Mouse (Mus musculus) liver, embryonic 12.5 days (tissue): ENCODE measurements around the gene Adgrf1. TPM values are rescaled to one million over a fixed set of nuclear protein-coding genes. Genes with fewer than 3 reads are reported as not detected.

Experiments
- ATAC-seq: fragments of 200-750 bp; cut with Nextera tagmentation; 2 replicates; pipeline ENCODE4 v1.8.0; 2017; ENCODE audit warnings: moderate number of reproducible peaks, mild to moderate bottlenecking, moderate library complexity
- H3K27ac ChIP-seq: fragments of 300-500 bp; sonication (generic); 2 replicates; pipeline ENCODE4 v1.5.1; 2016; ENCODE audit warnings: mild to moderate bottlenecking
- H3K27me3 ChIP-seq: fragments of 300-500 bp; sonication (generic); replicated peaks from 2 replicates; pipeline ENCODE4 v1.6.1; 2016; ENCODE audit warnings: mild to moderate bottlenecking, moderate library complexity
- H3K36me3 ChIP-seq: fragments of 300-500 bp; sonication (generic); 2 replicates; pipeline ENCODE4 v1.6.1; 2016; ENCODE audit warnings: mild to moderate bottlenecking, moderate library complexity
- H3K4me1 ChIP-seq: fragments of 300-500 bp; sonication (generic); 2 replicates; pipeline ENCODE4 v1.6.1; 2016
- H3K4me2 ChIP-seq: fragments of 300-500 bp; sonication (generic); 2 replicates; pipeline ENCODE4 v1.6.1; 2016; ENCODE audit warnings: mild to moderate bottlenecking, moderate library complexity
- H3K4me3 ChIP-seq: fragments of 300-500 bp; sonication (generic); 2 replicates; pipeline ENCODE4 v1.5.1; 2016; ENCODE audit warnings: mild to moderate bottlenecking, moderate library complexity
- H3K9ac ChIP-seq: fragments of 300-500 bp; sonication (generic); 2 replicates; pipeline ENCODE4 v1.6.1; 2016; ENCODE audit warnings: mild to moderate bottlenecking, moderate library complexity
- H3K9me3 ChIP-seq: fragments of 300-500 bp; sonication (generic); replicated peaks from 2 replicates; pipeline ENCODE4 v1.6.1; 2016; ENCODE audit warnings: mild to moderate bottlenecking, moderate library complexity
- WGBS: fragments of 180-500 bp; shearing (Covaris S2); methylation state at CpG from one replicate; pipeline ENCODE4 v1.1.7; 2016; ENCODE audit not compliant: insufficient replicate concordance; 5-methylcytosine and 5-hydroxymethylcytosine counted together
- polyA plus RNA-seq: library from polyadenylated mRNA; unstranded; fragments of >200 nt; fragmentation: Nextera tagmentation; extraction: Ambion mirVana; gene quantifications from 2 replicates; pipeline ENCODE4 v1.2.1, GENCODE M21; 2016

The Adgrf1 gene
- polyA plus RNA-seq, 1 experiment from 2014 or later = 0.13 TPM

GRCm38 (mm10) chr17:43251249-43252125, 18.6 kb upstream of the Adgrf1 start:
- Histone ChIP-seq H3K27me3 (no peaks in the 10 kb centered on the region), H3K4me3 (no peak overlapping the region), H3K9ac (no peak overlapping the region), H3K36me3 (no peaks in the 10 kb centered on the region), H3K4me1 (no peaks in the 10 kb centered on the region), H3K4me2 (no peak overlapping the region), H3K27ac (no peak overlapping the region), H3K9me3 (no peaks in the 10 kb centered on the region)
- 52% methylated on average over 5 of the region's 5 CpGs for WGBS
- ATAC-seq = no peak

GRCm38 (mm10) chr17:43252846-43253245, 17.3 kb upstream of the Adgrf1 start:
- Histone ChIP-seq H3K4me1 (no peaks in the 10 kb centered on the region), H3K4me3 (no peak overlapping the region), H3K4me2 (no peak overlapping the region), H3K9me3 (no peaks in the 10 kb centered on the region), H3K27me3 (no peaks in the 10 kb centered on the region), H3K27ac (no peak overlapping the region), H3K36me3 (no peaks in the 10 kb centered on the region), H3K9ac (no peak overlapping the region)
- ATAC-seq = no peak
- WGBS = 73% methylated on average over 11 of the region's 11 CpGs

GRCm38 (mm10) chr17:43254261-43254660, 15.9 kb upstream of the Adgrf1 start:
- no peak overlapping the region for H3K27ac ChIP-seq
- H3K4me2 ChIP-seq = no peak overlapping the region
- H3K36me3 ChIP-seq = no peaks in the 10 kb centered on the region
- H3K4me3 ChIP-seq = no peak overlapping the region
- no peaks in the 10 kb centered on the region for H3K4me1 ChIP-seq
- H3K9me3 ChIP-seq = no peaks in the 10 kb centered on the region
- no peaks in the 10 kb centered on the region for H3K27me3 ChIP-seq
- 37% methylated on average over 3 of the region's 3 CpGs for WGBS
- no peak overlapping the region for H3K9ac ChIP-seq
- no peak for ATAC-seq

DNA sequence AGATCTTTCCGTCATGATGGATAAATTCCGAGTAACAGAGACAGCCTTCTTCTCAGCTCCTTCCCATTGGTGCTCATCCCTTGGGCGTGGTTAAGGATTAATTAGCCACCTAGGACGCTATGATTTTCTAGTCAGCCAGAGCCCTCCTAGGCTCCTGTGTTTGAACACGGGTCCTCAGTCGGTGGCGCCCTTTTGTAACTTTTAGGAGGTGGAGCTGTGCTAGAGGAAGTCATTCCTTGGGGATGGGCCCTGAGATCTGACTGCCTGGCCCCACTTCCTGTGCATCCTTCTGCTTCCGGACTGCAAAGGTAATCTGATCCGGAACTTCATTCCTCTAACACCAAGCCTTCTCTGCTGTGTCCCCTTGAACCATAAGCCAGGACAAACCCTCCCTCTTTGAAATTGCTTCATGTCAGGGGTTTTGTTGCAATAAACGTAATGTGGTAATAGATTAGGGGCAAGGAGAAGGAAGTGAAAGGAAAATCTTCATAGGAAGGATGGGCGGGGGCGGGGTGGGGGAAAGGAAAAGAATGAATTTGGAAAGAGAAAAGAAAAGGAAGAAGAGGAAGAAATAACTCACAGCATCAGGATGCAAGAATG, 13.5 kb upstream of the Adgrf1 start:
- ATAC-seq = no peak
- Histone ChIP-seq H3K4me3 (no peak overlapping the region), H3K9ac (no peak overlapping the region), H3K27me3 (no peaks in the 10 kb centered on the region), H3K36me3 (no peaks in the 10 kb centered on the region), H3K27ac (no peak overlapping the region), H3K9me3 (no peaks in the 10 kb centered on the region), H3K4me1 (no peaks in the 10 kb centered on the region), H3K4me2 (no peak overlapping the region)
- 49% methylated on average over 12 of the region's 12 CpGs for WGBS

DNA sequence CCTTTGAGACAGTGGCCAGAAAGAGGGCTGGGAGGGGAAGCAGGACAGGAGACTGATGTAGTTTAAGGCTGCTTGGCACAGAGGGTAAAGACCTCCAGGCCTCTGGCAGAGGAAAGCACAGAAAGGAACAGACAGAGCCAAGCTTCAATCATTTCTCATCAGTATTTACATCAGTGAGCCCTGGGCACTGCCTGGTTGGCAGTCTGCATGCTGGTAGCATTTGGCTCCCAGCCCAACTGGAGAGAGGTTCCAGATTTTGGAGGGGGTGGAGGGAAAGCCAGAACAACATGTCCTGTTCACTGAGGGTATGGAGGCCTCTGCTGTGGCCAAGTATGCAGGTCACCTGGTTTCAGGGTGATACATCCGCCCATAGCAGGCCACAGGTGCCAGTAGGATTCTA, 12.4 kb upstream of the Adgrf1 start:
- Histone ChIP-seq H3K9ac (no peak overlapping the region), H3K27me3 (no peaks in the 10 kb centered on the region), H3K27ac (no peak overlapping the region), H3K4me3 (no peak overlapping the region), H3K4me1 (no peaks in the 10 kb centered on the region), H3K9me3 (no peaks in the 10 kb centered on the region), H3K36me3 (no peaks in the 10 kb centered on the region), H3K4me2 (no peak overlapping the region)
- WGBS = 75% methylated on average over 1 of the region's 1 CpGs
- no peak for ATAC-seq

DNA sequence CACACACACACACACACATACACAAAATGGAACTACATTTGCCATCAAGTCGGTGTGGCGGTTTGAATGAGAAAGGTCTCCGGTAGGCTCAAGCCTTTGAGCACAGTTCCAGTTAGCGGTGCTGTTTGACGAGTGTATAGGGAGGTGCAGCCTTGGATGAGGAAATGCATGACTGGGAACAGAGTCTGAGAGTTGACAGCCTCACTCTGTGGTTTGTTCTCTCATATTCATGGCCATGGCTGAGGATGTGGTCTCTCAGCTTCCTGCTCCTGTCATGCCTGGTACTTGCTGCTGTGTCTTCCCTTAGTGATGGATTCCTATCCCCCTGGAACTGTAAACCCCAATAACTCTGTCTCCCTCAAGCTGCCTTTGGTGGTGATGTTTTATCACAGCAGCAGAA, 8.2 kb upstream of the Adgrf1 start:
- H3K4me3 ChIP-seq = no peak overlapping the region
- no peak overlapping the region for H3K9ac ChIP-seq
- no peak overlapping the region for H3K27ac ChIP-seq
- H3K4me2 ChIP-seq = no peak overlapping the region
- no peaks in the 10 kb centered on the region for H3K36me3 ChIP-seq
- 58% methylated on average over 5 of the region's 5 CpGs for WGBS
- peaks cover 5% of the 10 kb centered on the region; the same call in 1 of the 2 replicates for H3K4me1 ChIP-seq
- 0 out of 2 replicates have a peak, but pooled peaks cover 3% of the 10 kb centered on the region for H3K27me3 ChIP-seq
- no peak for ATAC-seq
- H3K9me3 ChIP-seq = no peaks in the 10 kb centered on the region

GRCm38 (mm10) chr17:43264739-43265138, 5.4 kb upstream of the Adgrf1 start:
- H3K9ac ChIP-seq = no peak overlapping the region
- 68% methylated on average over 7 of the region's 7 CpGs for WGBS

DNA sequence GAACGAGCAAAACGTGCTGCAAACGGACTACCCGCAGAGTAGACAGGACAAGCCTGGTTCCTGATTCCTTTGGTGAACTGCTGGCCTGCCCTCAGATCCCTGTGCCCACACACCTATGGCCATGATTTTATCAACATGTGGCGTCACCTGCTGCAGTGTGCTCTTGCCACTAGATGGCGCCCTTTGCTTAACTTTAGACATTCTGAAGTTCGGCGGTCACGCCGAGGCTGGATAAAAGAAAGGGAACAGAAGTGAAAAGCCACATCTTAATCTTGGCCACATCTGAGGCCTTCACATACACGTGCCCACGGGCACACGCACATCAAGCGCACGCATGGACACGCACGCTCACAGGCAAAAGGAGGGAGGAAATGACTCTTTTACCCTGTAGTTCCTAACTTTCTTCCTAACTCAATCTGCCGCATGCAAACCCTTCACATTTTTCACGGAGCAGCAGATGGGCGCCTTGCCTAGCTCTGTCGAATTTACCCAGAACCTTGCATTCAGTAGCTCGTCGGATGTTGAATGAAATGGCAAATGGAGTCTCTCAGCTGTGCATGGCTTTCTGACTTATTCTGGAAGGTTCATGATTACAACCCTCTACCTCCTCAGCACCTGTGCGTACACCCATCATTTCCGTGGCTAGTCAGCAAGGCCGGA, 4.8 kb upstream of the Adgrf1 start:
- no peaks in the 10 kb centered on the region for H3K9me3 ChIP-seq
- WGBS = 20% methylated on average over 26 of the region's 26 CpGs

More at GRCm38 (mm10) chr17:43264739-43265138, 5.4 kb upstream of the Adgrf1 start:
- H3K27ac ChIP-seq = no peak overlapping the region
- 0 out of 2 replicates have a peak, but pooled peaks cover 3% of the 10 kb centered on the region for H3K27me3 ChIP-seq
- no peak for ATAC-seq
- H3K36me3 ChIP-seq = no peaks in the 10 kb centered on the region
- H3K4me1 ChIP-seq = peaks cover 5% of the 10 kb centered on the region; the same call in 1 of the 2 replicates
- H3K9me3 ChIP-seq = no peaks in the 10 kb centered on the region
- H3K4me2 ChIP-seq = no peak overlapping the region
- no peak overlapping the region for H3K4me3 ChIP-seq

GRCm38 (mm10) chr17:43265944-43266343, 4.2 kb upstream of the Adgrf1 start:
- Histone ChIP-seq H3K4me2 (no peak overlapping the region), H3K9me3 (no peaks in the 10 kb centered on the region), H3K27me3 (0 out of 2 replicates have a peak, but pooled peaks cover 3% of the 10 kb centered on the region), H3K9ac (no peak overlapping the region), H3K4me3 (no peak overlapping the region), H3K4me1 (peaks cover 5% of the 10 kb centered on the region; the same call in 1 of the 2 replicates), H3K27ac (no peak overlapping the region), H3K36me3 (no peaks in the 10 kb centered on the region)
- no peak for ATAC-seq
- WGBS = 76% methylated on average over 6 of the region's 6 CpGs

More for the DNA sequence above, 4.8 kb upstream of the Adgrf1 start:
- no peaks in the 10 kb centered on the region for H3K36me3 ChIP-seq
- peaks cover 5% of the 10 kb centered on the region; the same call in 1 of the 2 replicates for H3K4me1 ChIP-seq
- H3K4me2 ChIP-seq = peak overlapping the region; percentile 40
- H3K27ac ChIP-seq = no peak overlapping the region
- H3K27me3 ChIP-seq = 0 out of 2 replicates have a peak, but pooled peaks cover 3% of the 10 kb centered on the region
- H3K9ac ChIP-seq = no peak overlapping the region
- H3K4me3 ChIP-seq = no peak overlapping the region
- ATAC-seq = peak; percentile 37; the same call in 1 of the 2 replicates

- 77% methylated on average over 2 of the region's 2 CpGs for WGBS
- Histone ChIP-seq H3K4me1 (peaks cover 5% of the 10 kb centered on the region; the same call in 1 of the 2 replicates), H3K27me3 (0 out of 2 replicates have a peak, but pooled peaks cover 3% of the 10 kb centered on the region), H3K4me2 (no peak overlapping the region), H3K36me3 (no peaks in the 10 kb centered on the region), H3K4me3 (no peak overlapping the region), H3K9me3 (no peaks in the 10 kb centered on the region), H3K9ac (no peak overlapping the region), H3K27ac (no peak overlapping the region)
- no peak for ATAC-seq
Observed at GRCm38 (mm10) chr17:43266636-43267035, 3.5 kb upstream of the Adgrf1 start.

- 61% methylated on average over 9 of the region's 9 CpGs for WGBS
- H3K36me3 ChIP-seq = no peaks in the 10 kb centered on the region
- peaks cover 5% of the 10 kb centered on the region; the same call in 1 of the 2 replicates for H3K4me1 ChIP-seq
- H3K9me3 ChIP-seq = no peaks in the 10 kb centered on the region
- no peak overlapping the region for H3K4me3 ChIP-seq
- no peak for ATAC-seq
- H3K27ac ChIP-seq = no peak overlapping the region
- H3K4me2 ChIP-seq = no peak overlapping the region
- H3K9ac ChIP-seq = no peak overlapping the region
- 0 out of 2 replicates have a peak, but pooled peaks cover 3% of the 10 kb centered on the region for H3K27me3 ChIP-seq
Observed at GRCm38 (mm10) chr17:43267046-43267749, 2.9 kb upstream of the Adgrf1 start.
